Mouse (Mus musculus): Measurements from ENCODE around the gene Gm4985. TPM values are rescaled to one million over a fixed set of nuclear protein-coding genes. Genes with fewer than 3 reads are reported as not detected.
"Not testable (repeated sequence)": the region's sequence is repeated elsewhere in the genome, so short reads cannot be mapped to it uniquely, and the experiment has no call there.

Gene Gm4985
- not detected in 2 replicates for polyA plus RNA-seq (2012; ENCODE audit: insufficient read depth, insufficient read length, missing spikeins)

DNA sequence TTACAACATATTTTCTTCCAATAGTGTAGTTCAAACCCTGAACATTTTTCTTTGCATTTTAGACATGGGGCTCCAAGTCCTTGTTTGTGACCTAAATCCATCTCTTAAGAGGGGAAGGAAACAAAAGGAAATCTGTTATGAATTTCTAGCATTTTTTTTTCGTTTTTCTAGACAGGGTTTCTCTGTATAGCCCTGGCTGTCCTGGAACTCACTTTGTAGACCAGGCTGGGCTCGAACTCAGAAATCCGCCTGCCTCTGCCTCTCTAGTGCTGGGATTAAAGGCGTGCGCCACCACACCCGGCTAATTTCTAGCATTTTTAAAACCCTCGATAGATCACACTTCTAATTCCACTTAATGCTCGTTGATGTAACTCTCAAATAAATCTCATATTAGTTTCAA, at the start of gene Gm4985:
Gene Gm4985 (minus strand): TSS at position 101 of the 400 bp plus-strand sequence.
- H3K27ac ChIP-seq (ENCODE audit: insufficient read depth, low read depth, low read length), result not testable (repeated sequence)

DNA sequence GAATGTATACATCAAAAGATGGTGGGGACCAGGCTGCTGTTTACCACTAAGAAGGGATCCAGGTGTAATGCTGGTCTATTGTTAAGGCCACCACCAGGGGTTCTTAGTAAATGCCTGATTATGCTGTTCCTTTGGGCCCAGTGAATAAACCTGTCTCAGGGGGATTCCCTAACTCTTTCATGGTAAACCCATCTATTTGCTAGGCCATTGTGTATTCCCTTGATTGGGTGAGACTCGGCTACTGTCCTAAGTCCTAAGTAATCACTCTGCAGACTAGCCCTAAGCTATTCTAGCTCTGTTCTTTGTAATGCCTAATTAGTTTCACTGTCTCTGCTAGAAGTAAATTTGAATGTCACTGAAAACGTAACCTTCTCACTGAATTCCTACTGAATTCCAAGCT, 4.6 kb downstream of the Gm4985 start:
- no peak for TF ChIP-seq POLR2A (IDR thresholded peaks at IDR 0.05; ENCODE audit: borderline replicate concordance, low read depth, low read length)
- no peak for TF ChIP-seq CTCF (IDR thresholded peaks at IDR 0.05; ENCODE audit: low read depth, low read length)
- H3K4me3 ChIP-seq (ENCODE audit: insufficient read depth, low read length), result no peak overlapping the region
- no peak overlapping the region for H3K27ac ChIP-seq (ENCODE audit: insufficient read depth, low read depth, low read length)
- no peaks in the 10 kb centered on the region for H3K4me1 ChIP-seq (ENCODE audit: control insufficient read depth, insufficient read depth, low read length)

More for the DNA sequence above, at the start of gene Gm4985:
- H3K4me3 ChIP-seq (ENCODE audit: insufficient read depth, low read length); H3K4me1 ChIP-seq (ENCODE audit: control insufficient read depth, insufficient read depth, low read length): not testable (repeated sequence)

Other genes starting within 250 kb of the Gm4985 start
- gene Gm4907, start 76.4 kb downstream of the Gm4985 start, polyA plus RNA-seq (2012; ENCODE audit: insufficient read depth, insufficient read length, missing spikeins), result not detected in 2 replicates